In genomic region chr1:92316191-92316723, GRCm38 (mm10) we compare ENCODE assay signal across 9 mouse cellular contexts.
DNase-seq lines count a peak whose midpoint lies in the region; ATAC-seq and TF ChIP-seq lines count a peak whose summit lies in the region.
"Had no signal": no experiment of that assay in that cellular context is flagged by ENCODE, and none has a peak within 500 bp of the region (broad histone marks: within the 10 kb centered on the region; RNA-seq: fewer than 3 reads in every experiment).

No protein-coding gene starts in this region.

- 15% methylated on average over 10 of the region's 10 CpGs for WGBS in heart, embryonic 11.5 days (ENCODE audit: insufficient replicate concordance)
- 25% methylated on average over 10 of the region's 10 CpGs for WGBS in hindbrain, embryonic 13.5 days
- 30% methylated on average over 10 of the region's 10 CpGs for WGBS in midbrain, embryonic 14.5 days

- no peaks in the 10 kb centered on the region for H3K27me3 ChIP-seq in heart, embryonic 11.5 days (ENCODE audit: control insufficient read depth, insufficient read depth, low read length)
- peaks cover 12% of the 10 kb centered on the region; the same call in 1 of the 2 replicates for H3K27me3 ChIP-seq in hindbrain, embryonic 13.5 days
- H3K27me3 ChIP-seq in midbrain, embryonic 14.5 days (ENCODE audit: control insufficient read depth, insufficient read depth, low read length) = no peaks in the 10 kb centered on the region

- no peak for TF ChIP-seq POLR2A in brain, embryonic 14.5 days (IDR thresholded peaks at IDR 0.05; ENCODE audit: borderline replicate concordance, extremely low read depth, insufficient read depth, insufficient read length, poor library complexity, severe bottlenecking)

- no peak overlapping the region for H3K27ac ChIP-seq in heart, embryonic 11.5 days (ENCODE audit: low read depth, low read length)
- H3K27ac ChIP-seq in hindbrain, embryonic 13.5 days = no peak overlapping the region
- H3K27ac ChIP-seq in midbrain, embryonic 14.5 days (replicated peaks; ENCODE audit: low read depth, low read length) = no peak overlapping the region
- H3K27ac ChIP-seq: gastrocnemius, adult 2 months had no signal

- H3K9ac ChIP-seq in heart, embryonic 11.5 days (ENCODE audit: low read depth, low read length) = no peak overlapping the region
- H3K9ac ChIP-seq in hindbrain, embryonic 13.5 days = no peak overlapping the region; the same call in 1 of the 2 replicates
- H3K9ac ChIP-seq in midbrain, embryonic 14.5 days (replicated peaks; ENCODE audit: low read length) = no peak overlapping the region

- TF ChIP-seq CTCF in brain, embryonic 14.5 days (IDR thresholded peaks at IDR 0.05; ENCODE audit: borderline replicate concordance, extremely low read depth, insufficient read depth, insufficient read length) = no peak

- no peak for DNase-seq in heart, adult 8-10 months (ENCODE audit: low spot score)
- peak; percentile 50 for DNase-seq in brain, embryonic 14.5 days (ENCODE audit: low read depth)
- DNase-seq in midbrain, embryonic 14.5 days = peak; percentile 33
- DNase-seq in adrenal gland, adult 8-10 months = no peak
- no peak for DNase-seq in thymus, postnatal 36 days
- DNase-seq: gastrocnemius, adult 2 months had no signal

- no peaks in the 10 kb centered on the region for H3K36me3 ChIP-seq in heart, embryonic 11.5 days (ENCODE audit: control insufficient read depth, insufficient read depth, low read length)
- no peaks in the 10 kb centered on the region for H3K36me3 ChIP-seq in hindbrain, embryonic 13.5 days
- H3K36me3 ChIP-seq in midbrain, embryonic 14.5 days (ENCODE audit: control insufficient read depth, insufficient read depth, low read length) = no peaks in the 10 kb centered on the region

- H3K4me3 ChIP-seq in heart, embryonic 11.5 days (ENCODE audit: low read depth, low read length) = no peak overlapping the region
- no peak overlapping the region for H3K4me3 ChIP-seq in hindbrain, embryonic 13.5 days
- no peak overlapping the region for H3K4me3 ChIP-seq in midbrain, embryonic 14.5 days (replicated peaks; ENCODE audit: low read depth, low read length)
- H3K4me3 ChIP-seq: gastrocnemius, adult 2 months had no signal

- no peak for ATAC-seq in heart, embryonic 11.5 days (replicated peaks; ENCODE audit: insufficient number of reproducible peaks, low FRiP score, low TSS enrichment)
- ATAC-seq in hindbrain, embryonic 13.5 days (ENCODE audit: low FRiP score) = peak; percentile 43; the same call in 1 of the 2 replicates
- ATAC-seq in midbrain, embryonic 14.5 days (ENCODE audit: low FRiP score, low TSS enrichment) = no peak
- no peak for ATAC-seq in frontal cortex, adult (ENCODE audit: low TSS enrichment)

- peaks cover 8% of the 10 kb centered on the region; the same call in 1 of the 2 replicates for H3K4me1 ChIP-seq in heart, embryonic 11.5 days (ENCODE audit: control insufficient read depth, insufficient read depth, low read length)
- H3K4me1 ChIP-seq in hindbrain, embryonic 13.5 days (replicated peaks) = peaks cover 14% of the 10 kb centered on the region
- H3K4me1 ChIP-seq in midbrain, embryonic 14.5 days (ENCODE audit: control insufficient read depth, insufficient read depth, low read length) = 0 out of 2 replicates have a peak, but pooled peaks cover 5% of the 10 kb centered on the region

- H3K9me3 ChIP-seq in heart, embryonic 11.5 days (replicated peaks; ENCODE audit: control insufficient read depth, low read length) = no peaks in the 10 kb centered on the region
- H3K9me3 ChIP-seq in hindbrain, embryonic 13.5 days = no peaks in the 10 kb centered on the region
- H3K9me3 ChIP-seq in midbrain, embryonic 14.5 days (ENCODE audit: control insufficient read depth, low read length) = no peaks in the 10 kb centered on the region

- peak overlapping the region; percentile 38 for H3K4me2 ChIP-seq in heart, embryonic 11.5 days
- no peak overlapping the region for H3K4me2 ChIP-seq in hindbrain, embryonic 13.5 days
- H3K4me2 ChIP-seq in midbrain, embryonic 14.5 days (ENCODE audit: low read length) = 0 out of 2 replicates have a peak overlapping the region, but pooled peaks have one; percentile 18

Comparison
In these comparisons a context has a peak if more than half of its experiments do, and no peak if none do; other contexts are left out.
1. DNase-seq: peak in brain, embryonic 14.5 days (single experiment) and midbrain, embryonic 14.5 days (single experiment); none in heart, adult 8-10 months (single experiment), adrenal gland, adult 8-10 months (single experiment) and thymus, postnatal 36 days (0 of 2).